Mouse (Mus musculus) cerebellum, adult 2 months (tissue): ENCODE results near the gene Ctsq.

ENCODE experiments used
- CTCF ChIP-seq: fragments of 200-500 bp; IDR thresholded peaks from 2 replicates; pipeline ENCODE4 v1.5.1; 2011; ENCODE audit warnings: low read depth, mild to moderate bottlenecking, control low read depth, low read length, moderate library complexity, borderline replicate concordance; ENCODE audit not compliant: insufficient read depth
- POLR2A ChIP-seq: fragments of 200-500 bp; IDR thresholded peaks from 2 replicates; pipeline ENCODE4 v1.6.1; 2011; ENCODE audit warnings: low read length, control low read depth, borderline replicate concordance; ENCODE audit not compliant: insufficient read depth

DNA sequence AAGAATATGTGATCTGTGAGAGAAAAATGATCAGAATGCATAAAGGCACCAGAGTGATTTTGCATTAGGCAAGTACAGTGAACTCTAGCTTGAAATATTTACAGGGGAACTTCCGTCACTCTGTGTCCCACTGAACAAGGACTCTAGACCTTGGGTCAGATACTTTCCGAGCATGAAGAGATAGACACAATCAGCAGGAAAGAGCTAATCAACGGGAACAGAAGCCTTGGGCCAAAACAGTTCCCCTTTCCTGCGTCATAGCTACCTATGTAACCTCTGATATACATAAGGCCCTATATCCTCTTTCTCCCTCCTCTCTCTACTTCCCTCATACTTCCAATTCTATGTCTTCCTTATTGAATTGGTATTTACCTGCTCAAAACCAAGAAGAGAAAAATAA is 30.3 kb downstream of the Ctsq start:
- TF ChIP-seq POLR2A (no peak), CTCF (no peak)
